Mouse (Mus musculus) kidney, adult 11 months (tissue): ENCODE data around the gene Klhdc10.
"Not testable (repeated sequence)": the region's sequence is repeated elsewhere in the genome, so short reads cannot be mapped to it uniquely, and the experiment has no call there.

Experiments used
- DNase-seq: peaks from one replicate; pipeline ENCODE4 v3.0.0; 2022

Klhdc10 gene

GRCm38 (mm10) chr6:30401308-30402015 is at the start of gene Klhdc10:
Gene Klhdc10, plus strand, starts transcription at chr6:30401868.
- DNase-seq: peak; percentile 100

- no peak for DNase-seq
These were observed 48.9 kb upstream of the Klhdc10 start for GRCm38 (mm10) chr6:30352762-30353161.

GRCm38 (mm10) chr6:30353661-30354060 is 48.0 kb upstream of the Klhdc10 start:
- DNase-seq: no peak

GRCm38 (mm10) chr6:30354760-30355159 is 46.9 kb upstream of the Klhdc10 start:
- DNase-seq: no peak

- DNase-seq: no peak
These were observed 46.0 kb upstream of the Klhdc10 start for GRCm38 (mm10) chr6:30355701-30356100.

GRCm38 (mm10) chr6:30356161-30356560 is 45.5 kb upstream of the Klhdc10 start:
- no peak for DNase-seq

GRCm38 (mm10) chr6:30356680-30357079 is 45.0 kb upstream of the Klhdc10 start:
- no peak for DNase-seq

- peak; percentile 63 for DNase-seq
These were observed 44.0 kb upstream of the Klhdc10 start for GRCm38 (mm10) chr6:30357561-30358177.

GRCm38 (mm10) chr6:30359762-30360509 is 41.7 kb upstream of the Klhdc10 start:
- DNase-seq: no peak

- DNase-seq: no peak
These were observed 37.9 kb upstream of the Klhdc10 start for GRCm38 (mm10) chr6:30363808-30364207.

- DNase-seq: no peak
These were observed 32.4 kb upstream of the Klhdc10 start for GRCm38 (mm10) chr6:30369291-30369690.

GRCm38 (mm10) chr6:30372627-30373369 is 28.9 kb upstream of the Klhdc10 start:
- DNase-seq: no peak

- peak; percentile 66 for DNase-seq
These were observed 26.7 kb upstream of the Klhdc10 start for GRCm38 (mm10) chr6:30374731-30375510.

GRCm38 (mm10) chr6:30375791-30376190 is 25.9 kb upstream of the Klhdc10 start:
- DNase-seq: peak; percentile 42

- no peak for DNase-seq
These were observed 20.6 kb upstream of the Klhdc10 start for GRCm38 (mm10) chr6:30381116-30381515.

GRCm38 (mm10) chr6:30390271-30390670 is 11.4 kb upstream of the Klhdc10 start:
- DNase-seq: not testable (repeated sequence)

- DNase-seq: peak; percentile 75
These were observed 10.7 kb upstream of the Klhdc10 start, which contains the start of gene Zc3hc1 for GRCm38 (mm10) chr6:30390714-30391697. Gene Zc3hc1, minus strand, starts transcription at chr6:30391028.

- no peak for DNase-seq
These were observed 9.7 kb upstream of the Klhdc10 start for GRCm38 (mm10) chr6:30391996-30392395.

GRCm38 (mm10) chr6:30400146-30400545 is 1.5 kb upstream of the Klhdc10 start:
- no peak for DNase-seq

- DNase-seq: no peak
These were observed 952 bp upstream of the Klhdc10 start for GRCm38 (mm10) chr6:30400716-30401115.

GRCm38 (mm10) chr6:30402091-30402491 is 423 bp downstream of the Klhdc10 start:
- DNase-seq: no peak
